Mouse (Mus musculus) liver, adult 2 months (tissue): ENCODE data around the gene Bmpr2. TPM values are rescaled to one million over a fixed set of nuclear protein-coding genes. Genes with fewer than 3 reads are reported as not detected.
A peak's percentile ranks its signal among the peaks of the same experiment; 100 is the strongest.

ENCODE experiments used
- DNase-seq: peaks from one replicate; pipeline ENCODE4 v3.0.0-alpha.2; 2011; ENCODE audit warnings: low read depth, low spot score; ENCODE audit errors: extremely low read depth
- H3K27ac ChIP-seq: fragments of 200-500 bp; replicated peaks from 2 replicates; pipeline ENCODE4 v1.5.1; 2012; ENCODE audit warnings: low read depth, mild to moderate bottlenecking, control low read depth, inconsistent platforms, low read length; ENCODE audit not compliant: insufficient read depth
- H3K27me3 ChIP-seq: fragments of 200-500 bp; 2 replicates; pipeline ENCODE4 v1.6.1; 2012; ENCODE audit warnings: mild to moderate bottlenecking, moderate library complexity, low read length, inconsistent platforms; ENCODE audit not compliant: control insufficient read depth, insufficient read depth
- H3K36me3 ChIP-seq: fragments of 200-500 bp; 2 replicates; pipeline ENCODE4 v1.6.1; 2012; ENCODE audit warnings: low read length, inconsistent platforms; ENCODE audit not compliant: control insufficient read depth, insufficient read depth
- H3K4me1 ChIP-seq: fragments of 200-500 bp; 2 replicates; pipeline ENCODE4 v1.6.1; 2011; ENCODE audit warnings: low read length; ENCODE audit not compliant: control insufficient read depth, insufficient read depth
- H3K4me3 ChIP-seq: fragments of 200-500 bp; 2 replicates; pipeline ENCODE4 v1.5.1; 2011; ENCODE audit warnings: low read depth, mild to moderate bottlenecking, control low read depth, low read length, moderate library complexity; ENCODE audit not compliant: insufficient read depth
- H3K79me2 ChIP-seq: fragments of 200-500 bp; 2 replicates; pipeline ENCODE4 v1.6.1; 2012; ENCODE audit warnings: inconsistent platforms, mild to moderate bottlenecking, low read length, moderate library complexity; ENCODE audit not compliant: control insufficient read depth, insufficient read depth
- H3K9ac ChIP-seq: fragments of 200-500 bp; 2 replicates; pipeline ENCODE4 v1.6.1; 2012; ENCODE audit warnings: low read depth, mild to moderate bottlenecking, control low read depth, inconsistent platforms, low read length
- CTCF ChIP-seq: fragments of 200-500 bp; IDR thresholded peaks from 2 replicates; pipeline ENCODE4 v1.5.1; 2011; ENCODE audit warnings: low read depth, low read length, control low read depth
- POLR2A ChIP-seq: fragments of 200-500 bp; IDR thresholded peaks from 2 replicates; pipeline ENCODE4 v1.6.1; 2011; ENCODE audit warnings: low read length, control low read depth; ENCODE audit not compliant: insufficient read depth; ENCODE audit errors: extremely low read depth
- whole genome bisulfite sequencing: fragments of 180-500 bp; shearing (Covaris S2); methylation state at CpG from one replicate; pipeline ENCODE4 v1.1.7; 2018; 5-methylcytosine and 5-hydroxymethylcytosine counted together
- polyA plus RNA-seq: library from polyadenylated mRNA; depleted of rRNA; stranded (reverse); fragments of >200 nt; gene quantifications from 2 replicates; pipeline ENCODE4 v1.2.3, GENCODE M21; 2012
- total RNA-seq: library from RNA; depleted of rRNA; stranded (reverse); fragments of >200 nt; gene quantifications from 2 replicates; pipeline ENCODE4 v1.2.3, GENCODE M21; 2014

The Bmpr2 gene
- total and polyA plus RNA-seq, 2 experiments: 2.6 to 16.2 TPM

DNA sequence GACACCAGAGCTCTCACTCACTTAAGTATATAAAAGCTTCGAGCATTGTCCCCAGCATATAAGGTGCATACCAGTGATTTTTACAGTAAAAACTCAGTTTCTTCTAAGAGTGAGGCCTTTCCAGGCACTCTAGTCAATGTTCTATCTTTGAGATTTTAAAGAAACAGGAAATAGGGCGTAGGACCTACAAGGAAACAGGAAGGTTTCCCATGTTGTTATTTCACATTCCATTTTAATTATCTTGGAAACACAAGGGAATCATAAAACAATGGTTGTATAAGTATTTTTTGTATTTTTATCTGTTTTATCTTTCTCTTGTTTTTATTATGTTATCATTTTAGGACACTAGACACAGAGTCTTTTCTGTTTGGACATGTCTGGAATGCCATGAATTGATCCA, 34.7 kb downstream of the Bmpr2 start:
- Histone ChIP-seq H3K27ac (no peak overlapping the region), H3K27me3 (no peaks in the 10 kb centered on the region)
- WGBS: 70% methylated on average over 2 of the region's 2 CpGs

DNA sequence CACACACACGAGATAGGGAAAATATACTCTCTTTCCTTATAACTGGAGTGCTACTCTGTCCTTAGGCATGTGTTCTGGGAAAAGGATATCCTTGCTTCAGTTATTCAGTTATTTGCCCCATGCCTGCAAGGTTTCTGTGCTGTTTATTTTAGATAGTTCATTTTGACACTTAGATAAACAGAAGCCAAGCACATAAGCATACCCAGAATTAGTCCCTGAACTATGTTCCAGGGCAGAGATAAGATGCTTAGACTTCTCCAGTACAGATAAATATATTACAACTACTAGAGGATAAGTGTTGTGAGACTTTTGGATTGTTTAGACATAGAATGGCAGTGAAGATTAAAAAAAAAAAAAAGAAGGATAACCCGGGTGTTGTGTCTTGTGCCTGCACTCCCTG, 41.2 kb downstream of the Bmpr2 start:
- Histone ChIP-seq H3K79me2 (peaks cover 3% of the 10 kb centered on the region; the same call in 1 of the 2 replicates), H3K9ac (no peak overlapping the region), H3K4me3 (no peak overlapping the region), H3K27me3 (no peaks in the 10 kb centered on the region), H3K36me3 (no peaks in the 10 kb centered on the region), H3K4me1 (peaks cover 8% of the 10 kb centered on the region), H3K27ac (peak overlapping the region; percentile 29; the same call in 1 of the 2 replicates)
- 25% methylated on average over 2 of the region's 2 CpGs for WGBS
- peak; percentile 72 for DNase-seq
- TF ChIP-seq POLR2A (no peak), CTCF (no peak)

More for the DNA sequence above, 34.7 kb downstream of the Bmpr2 start:
- H3K9ac ChIP-seq: no peak overlapping the region
- H3K4me1 ChIP-seq: peaks cover 1% of the 10 kb centered on the region; the same call in 1 of the 2 replicates
- DNase-seq: no peak
- H3K4me3 ChIP-seq: no peak overlapping the region
- no peak for TF ChIP-seq POLR2A
- TF ChIP-seq CTCF: no peak
- peaks cover 9% of the 10 kb centered on the region; the same call in 1 of the 2 replicates for H3K79me2 ChIP-seq
- no peaks in the 10 kb centered on the region for H3K36me3 ChIP-seq

DNA sequence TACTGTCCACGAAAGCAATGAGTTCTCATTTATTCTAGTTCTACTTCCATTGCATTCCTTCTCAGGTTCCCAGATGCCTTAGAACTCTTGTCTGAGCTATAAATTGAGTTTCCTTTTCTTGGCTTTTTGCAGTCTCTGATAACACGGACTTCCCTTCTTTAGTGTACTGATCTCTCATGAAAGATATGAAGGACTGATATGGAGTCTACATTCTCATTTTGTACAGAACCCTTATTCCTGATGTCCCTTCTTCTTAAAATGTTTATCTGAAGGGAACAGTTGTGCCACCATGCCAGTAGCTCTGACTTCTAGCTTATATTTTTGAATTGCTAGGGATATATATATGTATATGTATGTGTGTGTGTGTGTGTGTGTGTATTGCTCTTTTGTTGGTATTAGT, 46.7 kb downstream of the Bmpr2 start:
- TF ChIP-seq POLR2A (no peak), CTCF (no peak)
- Histone ChIP-seq H3K36me3 (peaks cover 2% of the 10 kb centered on the region; the same call in 1 of the 2 replicates), H3K9ac (no peak overlapping the region), H3K27ac (no peak overlapping the region), H3K4me1 (no peaks in the 10 kb centered on the region), H3K4me3 (no peak overlapping the region), H3K79me2 (peaks cover 3% of the 10 kb centered on the region; the same call in 1 of the 2 replicates), H3K27me3 (no peaks in the 10 kb centered on the region)
- 80% methylated on average over 2 of the region's 2 CpGs for WGBS
- DNase-seq: no peak

DNA sequence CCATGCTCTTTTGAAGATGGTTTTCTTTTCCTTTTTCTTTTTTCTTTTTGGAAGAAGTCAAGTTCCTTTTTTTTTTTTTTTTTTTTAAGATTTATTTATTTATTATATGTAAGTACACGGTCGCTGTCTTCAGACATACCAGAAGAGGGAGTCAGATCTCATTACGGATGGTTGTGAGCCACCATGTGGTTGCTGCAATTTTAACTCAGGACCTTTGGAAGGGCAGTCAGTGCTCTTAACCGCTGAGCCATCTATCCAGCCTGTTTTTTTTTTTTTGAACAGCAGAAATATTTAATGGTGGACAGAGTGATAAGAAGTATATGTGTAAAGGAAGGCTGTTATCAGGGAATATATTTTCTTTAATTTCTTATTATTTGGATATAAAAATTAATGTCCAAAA, 49.6 kb downstream of the Bmpr2 start:
- no peak for DNase-seq
- TF ChIP-seq CTCF: no peak
- no peak for TF ChIP-seq POLR2A
- no peak overlapping the region for H3K4me3 ChIP-seq
- H3K27me3 ChIP-seq: no peaks in the 10 kb centered on the region
- no peak overlapping the region for H3K27ac ChIP-seq
- H3K36me3 ChIP-seq: peaks cover 16% of the 10 kb centered on the region
- H3K9ac ChIP-seq: no peak overlapping the region
- H3K79me2 ChIP-seq: no peaks in the 10 kb centered on the region; the same call in 1 of the 2 replicates
- 93% methylated on average over 4 of the region's 4 CpGs for WGBS
- no peaks in the 10 kb centered on the region for H3K4me1 ChIP-seq

DNA sequence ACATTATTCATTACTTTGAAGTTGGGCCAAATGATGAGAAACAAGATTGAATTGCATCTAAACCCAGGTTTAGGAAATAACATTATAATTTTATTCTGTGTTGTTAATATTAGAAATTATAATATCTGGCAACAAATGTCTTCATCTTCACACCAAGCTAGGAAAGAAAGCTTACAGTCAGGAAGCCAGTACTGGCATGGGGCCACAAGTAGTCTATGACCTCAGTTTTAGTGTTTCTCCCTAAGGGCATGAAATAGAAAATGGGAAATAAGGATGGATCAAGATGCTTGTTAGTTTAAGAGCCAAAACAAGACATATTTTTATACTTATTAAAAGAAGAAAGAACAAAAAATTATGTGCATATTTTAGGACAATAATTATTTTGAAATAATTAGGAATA, 62.2 kb downstream of the Bmpr2 start:
- Histone ChIP-seq H3K79me2 (peaks cover 4% of the 10 kb centered on the region; the same call in 1 of the 2 replicates), H3K4me3 (no peak overlapping the region), H3K4me1 (peaks cover 2% of the 10 kb centered on the region; the same call in 1 of the 2 replicates), H3K27ac (no peak overlapping the region), H3K9ac (no peak overlapping the region), H3K36me3 (peaks cover 3% of the 10 kb centered on the region), H3K27me3 (no peaks in the 10 kb centered on the region)
- no peak for TF ChIP-seq CTCF
- TF ChIP-seq POLR2A: no peak
- no peak for DNase-seq

DNA sequence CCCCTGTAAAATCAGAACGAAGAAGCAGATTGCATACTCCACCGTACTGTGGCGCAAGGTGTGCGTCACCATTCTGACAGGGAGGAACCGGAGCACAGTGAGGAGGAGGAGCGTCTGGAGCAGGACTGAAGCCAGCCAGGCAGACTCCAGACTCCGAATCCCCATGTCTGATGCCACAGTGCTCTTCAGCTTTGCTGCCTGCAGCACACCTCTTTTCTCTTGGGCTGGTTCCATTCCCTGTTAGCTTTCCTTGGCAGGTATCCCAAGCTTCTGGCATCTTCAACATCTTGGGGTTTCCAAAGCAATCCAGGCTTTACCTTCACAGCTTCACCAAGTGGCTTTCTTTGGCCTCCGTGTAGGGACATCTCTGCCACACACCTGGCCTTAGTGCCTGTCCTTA, 63.4 kb downstream of the Bmpr2 start:
- WGBS: 94% methylated on average over 8 of the region's 8 CpGs
- no peak for DNase-seq
- TF ChIP-seq POLR2A (no peak), CTCF (no peak)
- H3K79me2 ChIP-seq: peaks cover 4% of the 10 kb centered on the region; the same call in 1 of the 2 replicates
- H3K27ac ChIP-seq: no peak overlapping the region
- no peak overlapping the region for H3K9ac ChIP-seq
- peaks cover 2% of the 10 kb centered on the region; the same call in 1 of the 2 replicates for H3K4me1 ChIP-seq
- H3K27me3 ChIP-seq: no peaks in the 10 kb centered on the region
- H3K36me3 ChIP-seq: no peaks in the 10 kb centered on the region; the same call in none of the 2 replicates
- no peak overlapping the region for H3K4me3 ChIP-seq
